Mouse (Mus musculus) Muller cell, postnatal 12 days (primary cell): ENCODE measurements around the gene Aplnr.

ENCODE experiments used
- DNase-seq: peaks from one replicate; pipeline ENCODE4 v3.0.0-alpha.2; 2015; ENCODE audit errors: inconsistent ontology term

The Aplnr gene

GRCm38 (mm10) chr2:85136831-85137520, 951 bp downstream of the Aplnr start:
- DNase-seq: no peak

GRCm38 (mm10) chr2:85137601-85138140, 1.6 kb downstream of the Aplnr start:
- no peak for DNase-seq

GRCm38 (mm10) chr2:85138143-85138542, 2.1 kb downstream of the Aplnr start:
- no peak for DNase-seq

GRCm38 (mm10) chr2:85139393-85139792, 3.4 kb downstream of the Aplnr start:
- DNase-seq: no peak

- DNase-seq: no peak
Observed at GRCm38 (mm10) chr2:85139846-85140245, 3.8 kb downstream of the Aplnr start.

- DNase-seq: no peak
Observed at GRCm38 (mm10) chr2:85140833-85141232, 4.8 kb downstream of the Aplnr start.

GRCm38 (mm10) chr2:85144908-85145307, 8.9 kb downstream of the Aplnr start:
- DNase-seq: no peak

- DNase-seq: no peak
Observed at GRCm38 (mm10) chr2:85145346-85145745, 9.3 kb downstream of the Aplnr start.

- DNase-seq: no peak
Observed at GRCm38 (mm10) chr2:85147481-85147880, 11.5 kb downstream of the Aplnr start.

GRCm38 (mm10) chr2:85150373-85150772, 14.3 kb downstream of the Aplnr start:
- no peak for DNase-seq

- DNase-seq: no peak
Observed at GRCm38 (mm10) chr2:85151233-85151632, 15.2 kb downstream of the Aplnr start.

GRCm38 (mm10) chr2:85155334-85155733, 19.3 kb downstream of the Aplnr start:
- DNase-seq: no peak

- DNase-seq: no peak
Observed at GRCm38 (mm10) chr2:85156136-85156535, 20.1 kb downstream of the Aplnr start.

GRCm38 (mm10) chr2:85157382-85157781, 21.4 kb downstream of the Aplnr start:
- no peak for DNase-seq

GRCm38 (mm10) chr2:85160901-85161637, 25.0 kb downstream of the Aplnr start:
- no peak for DNase-seq

GRCm38 (mm10) chr2:85161638-85162093, 25.6 kb downstream of the Aplnr start:
- DNase-seq: no peak

- no peak for DNase-seq
Observed at GRCm38 (mm10) chr2:85163311-85164047, 27.5 kb downstream of the Aplnr start.

GRCm38 (mm10) chr2:85167624-85168023, 31.6 kb downstream of the Aplnr start:
- no peak for DNase-seq

- no peak for DNase-seq
Observed at GRCm38 (mm10) chr2:85168327-85168726, 32.3 kb downstream of the Aplnr start.

GRCm38 (mm10) chr2:85172071-85172762, 36.2 kb downstream of the Aplnr start:
- DNase-seq: no peak

- no peak for DNase-seq
Observed at GRCm38 (mm10) chr2:85172763-85173103, 36.7 kb downstream of the Aplnr start.

GRCm38 (mm10) chr2:85173545-85173944, 37.5 kb downstream of the Aplnr start:
- DNase-seq: no peak
